Mouse (Mus musculus): Measurements from ENCODE around the gene Rprd1b.

DNA sequence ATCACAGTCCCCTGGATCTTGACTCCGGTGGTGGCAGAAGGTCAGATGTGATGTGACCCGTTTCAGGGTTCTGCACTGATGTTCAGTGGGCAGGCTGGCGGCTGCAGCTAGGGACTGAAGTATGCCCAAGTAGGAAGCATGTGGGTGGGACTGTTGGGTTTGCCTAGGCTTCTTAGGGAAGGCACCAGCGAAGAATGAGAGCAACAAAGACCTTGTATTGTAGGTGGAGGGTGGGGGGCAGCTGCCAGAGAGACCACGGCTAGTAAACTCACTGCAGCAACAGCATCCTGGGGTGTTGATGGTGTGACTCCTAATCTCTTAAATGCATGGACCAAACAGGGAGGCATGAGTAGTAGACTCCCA lies 43.3 kb downstream of the Rprd1b start:
- TF ChIP-seq CTCF (IDR thresholded peaks at IDR 0.05; ENCODE audit: low read depth) (no peak), EP300 (IDR thresholded peaks at IDR 0.05; ENCODE audit: low read depth) (no peak)

All from liver, embryonic 14.5 days (tissue).